Mouse (Mus musculus): Measurements from ENCODE around the gene Cntnap2.
"Not testable (repeated sequence)": the region's sequence is repeated elsewhere in the genome, so short reads cannot be mapped to it uniquely, and the experiment has no call there.

Cntnap2 gene

GRCm38 (mm10) chr6:46263171-46263570, 1204.0 kb downstream of the Cntnap2 start:
- DNase-seq (ENCODE audit: low spot score): no peak

- no peak for DNase-seq (ENCODE audit: low spot score)
Measured at GRCm38 (mm10) chr6:46346946-46347345, 1287.8 kb downstream of the Cntnap2 start.

- DNase-seq (ENCODE audit: low spot score): no peak
Measured at GRCm38 (mm10) chr6:46361091-46361490, 1301.9 kb downstream of the Cntnap2 start.

- peak; percentile 17 for DNase-seq (ENCODE audit: low spot score)
Measured at GRCm38 (mm10) chr6:46362156-46362555, 1303.0 kb downstream of the Cntnap2 start.

- DNase-seq (ENCODE audit: low spot score): no peak
Measured at GRCm38 (mm10) chr6:46398725-46399589, 1339.8 kb downstream of the Cntnap2 start.

GRCm38 (mm10) chr6:46414154-46414553, 1355.0 kb downstream of the Cntnap2 start:
- no peak for DNase-seq (ENCODE audit: low spot score)

GRCm38 (mm10) chr6:46414562-46414961, 1355.4 kb downstream of the Cntnap2 start:
- no peak for DNase-seq (ENCODE audit: low spot score)

GRCm38 (mm10) chr6:46419827-46420226, 1360.7 kb downstream of the Cntnap2 start:
- no peak for DNase-seq (ENCODE audit: low spot score)

- no peak for DNase-seq (ENCODE audit: low spot score)
Measured at GRCm38 (mm10) chr6:46420349-46420748, 1361.2 kb downstream of the Cntnap2 start.

- no peak for DNase-seq (ENCODE audit: low spot score)
Measured at GRCm38 (mm10) chr6:46428231-46428630, 1369.1 kb downstream of the Cntnap2 start.

GRCm38 (mm10) chr6:46450917-46451638, 1391.9 kb downstream of the Cntnap2 start:
- no peak for DNase-seq (ENCODE audit: low spot score)

- DNase-seq (ENCODE audit: low spot score): no peak
Measured at GRCm38 (mm10) chr6:46472683-46473082, 1413.5 kb downstream of the Cntnap2 start.

GRCm38 (mm10) chr6:46484392-46484791, 1425.2 kb downstream of the Cntnap2 start:
- DNase-seq (ENCODE audit: low spot score): no peak

- DNase-seq (ENCODE audit: low spot score): no peak
Measured at GRCm38 (mm10) chr6:46502786-46503185, 1443.6 kb downstream of the Cntnap2 start.

- DNase-seq (ENCODE audit: low spot score): no peak
Measured at GRCm38 (mm10) chr6:46512841-46513240, 1453.7 kb downstream of the Cntnap2 start.

- DNase-seq (ENCODE audit: low spot score): not testable (repeated sequence)
Measured at GRCm38 (mm10) chr6:46537586-46537985, 1478.4 kb downstream of the Cntnap2 start.

- no peak for DNase-seq (ENCODE audit: low spot score)
Measured at GRCm38 (mm10) chr6:46563470-46563869, 1504.3 kb downstream of the Cntnap2 start.

- DNase-seq (ENCODE audit: low spot score): no peak
Measured at GRCm38 (mm10) chr6:46575055-46575454, 1515.9 kb downstream of the Cntnap2 start.

- no peak for DNase-seq (ENCODE audit: low spot score)
Measured at GRCm38 (mm10) chr6:46612365-46612764, 1553.2 kb downstream of the Cntnap2 start.

- no peak for DNase-seq (ENCODE audit: low spot score)
Measured at GRCm38 (mm10) chr6:46612872-46613271, 1553.7 kb downstream of the Cntnap2 start.

- no peak for DNase-seq (ENCODE audit: low spot score)
Measured at GRCm38 (mm10) chr6:46669018-46669417, 1609.9 kb downstream of the Cntnap2 start.

GRCm38 (mm10) chr6:46675081-46675480, 1615.9 kb downstream of the Cntnap2 start:
- DNase-seq (ENCODE audit: low spot score): no peak

- no peak for DNase-seq (ENCODE audit: low spot score)
Measured at GRCm38 (mm10) chr6:46675621-46676020, 1616.5 kb downstream of the Cntnap2 start.

Measured in lung, postnatal 25 days (tissue).